Mouse (Mus musculus): ENCODE measurements around the gene Vmn2r48.
"Not testable (repeated sequence)": the region's sequence is repeated elsewhere in the genome, so short reads cannot be mapped to it uniquely, and the experiment has no call there.

Vmn2r48 gene

GRCm38 (mm10) chr7:9953485-9953884, at the start of gene Vmn2r48:
Vmn2r48 (minus strand) TSS chr7:9953585.
- DNase-seq, result not testable (repeated sequence)

GRCm38 (mm10) chr7:9992157-9992556, 38.8 kb upstream of the Vmn2r48 start, which contains the start of gene Vmn2r49:
Vmn2r49 (minus strand) TSS chr7:9992257.
- not testable (repeated sequence) for DNase-seq

Measured in right cerebral cortex, adult 18-20 months (tissue).